Mouse (Mus musculus) liver, embryonic 16.5 days (tissue): ENCODE data around the gene Frmd8. TPM values are rescaled to one million over a fixed set of nuclear protein-coding genes. Genes with fewer than 3 reads are reported as not detected.
A peak's percentile ranks its signal among the peaks of the same experiment; 100 is the strongest.
"Not testable (repeated sequence)": the region's sequence is repeated elsewhere in the genome, so short reads cannot be mapped to it uniquely, and the experiment has no call there.

Source experiments
- ATAC-seq: fragments of 200-750 bp; cut with Nextera tagmentation; 2 replicates; pipeline ENCODE4 v1.8.0; 2017; ENCODE audit warnings: low read depth, mild to moderate bottlenecking, moderate number of reproducible peaks, moderate library complexity
- H3K27ac ChIP-seq: fragments of 300-500 bp; sonication (generic); 2 replicates; pipeline ENCODE4 v1.5.1; 2014; ENCODE audit warnings: mild to moderate bottlenecking, low read length
- H3K27me3 ChIP-seq: fragments of 300-500 bp; sonication (generic); 2 replicates; pipeline ENCODE4 v1.6.1; 2014; ENCODE audit warnings: low read depth, low read length, mixed read lengths; ENCODE audit not compliant: control insufficient read depth, insufficient read depth
- H3K36me3 ChIP-seq: fragments of 300-500 bp; sonication (generic); 2 replicates; pipeline ENCODE4 v1.6.1; 2014; ENCODE audit warnings: mild to moderate bottlenecking; ENCODE audit not compliant: control insufficient read depth, insufficient read depth
- H3K4me1 ChIP-seq: fragments of 300-500 bp; sonication (generic); 2 replicates; pipeline ENCODE4 v1.6.1; 2014; ENCODE audit warnings: low read depth, low read length, mixed read lengths; ENCODE audit not compliant: control insufficient read depth
- H3K4me2 ChIP-seq: fragments of 300-500 bp; sonication (generic); 2 replicates; pipeline ENCODE4 v1.6.1; 2014; ENCODE audit warnings: low read depth, low read length, mixed read lengths
- H3K4me3 ChIP-seq: fragments of 300-500 bp; sonication (generic); 2 replicates; pipeline ENCODE4 v1.5.1; 2014; ENCODE audit warnings: low read depth, mild to moderate bottlenecking, low read length
- H3K9ac ChIP-seq: fragments of 300-500 bp; sonication (generic); 2 replicates; pipeline ENCODE4 v1.6.1; 2014; ENCODE audit warnings: low read depth, low read length
- H3K9me3 ChIP-seq: fragments of 300-500 bp; sonication (generic); replicated peaks from 2 replicates; pipeline ENCODE4 v1.6.1; 2016; ENCODE audit warnings: low read length; ENCODE audit not compliant: control insufficient read depth
- WGBS: fragments of 180-500 bp; shearing (Covaris S2); extraction: QIAGEN DNeasy Blood & Tissue Kit; methylation state at CpG from one replicate; pipeline ENCODE4 v1.1.7; 2014; ENCODE audit not compliant: insufficient replicate concordance; 5-methylcytosine and 5-hydroxymethylcytosine counted together
- polyA plus RNA-seq: library from polyadenylated mRNA; unstranded; fragments of >200 nt; fragmentation: Nextera tagmentation; extraction: Ambion mirVana; gene quantifications from 2 replicates; pipeline ENCODE4 v1.2.1, GENCODE M21; 2015

The Frmd8 gene
- polyA plus RNA-seq, 1 experiment from 2014 or later: 13.9 TPM

DNA sequence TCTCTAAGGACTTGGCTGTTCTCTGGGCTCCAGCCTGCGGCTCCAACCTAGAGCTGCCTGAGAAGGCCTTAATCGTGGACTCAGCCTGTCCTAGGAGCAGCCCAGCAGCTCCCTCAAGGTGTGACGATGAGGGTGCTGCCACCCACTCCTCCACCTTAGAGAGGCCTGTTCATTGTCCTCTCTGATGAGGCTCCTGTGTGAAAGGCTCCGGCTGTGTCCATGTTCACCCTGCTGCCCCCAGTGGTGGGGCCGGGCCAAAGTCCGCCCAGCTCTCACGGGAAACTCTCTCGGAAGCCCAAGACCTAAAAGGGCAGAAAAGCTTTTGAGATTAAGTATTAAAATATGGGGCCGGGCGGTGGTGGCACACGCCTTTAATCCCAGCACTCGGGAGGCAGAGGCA is 55.5 kb downstream of the Frmd8 start:
- Histone ChIP-seq H3K9me3 (no peaks in the 10 kb centered on the region), H3K4me3 (no peak overlapping the region), H3K27ac (no peak overlapping the region), H3K27me3 (no peaks in the 10 kb centered on the region), H3K36me3 (no peaks in the 10 kb centered on the region), H3K9ac (no peak overlapping the region), H3K4me2 (no peak overlapping the region), H3K4me1 (peaks cover 32% of the 10 kb centered on the region)
- 44% methylated on average over 12 of the region's 12 CpGs for WGBS
- no peak for ATAC-seq

DNA sequence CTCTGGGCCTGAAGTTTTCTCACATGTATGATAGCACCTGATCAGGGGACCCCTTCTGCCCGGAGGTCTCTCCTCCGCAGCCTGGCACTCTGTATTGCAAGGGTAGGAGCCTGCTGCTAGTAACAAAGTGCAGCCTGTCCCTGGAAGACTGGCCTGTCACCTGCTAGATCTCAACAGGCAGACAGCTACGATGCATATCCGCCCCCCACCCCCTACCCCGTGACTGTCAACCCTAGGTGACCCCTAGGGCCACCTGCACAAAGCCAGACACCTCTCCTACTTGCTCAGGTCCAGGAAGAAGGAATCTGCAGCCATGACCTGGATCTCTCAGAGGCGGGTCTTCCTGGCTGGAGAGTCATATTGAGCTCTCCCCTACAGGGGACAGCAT is 56.5 kb downstream of the Frmd8 start:
- no peak for ATAC-seq
- Histone ChIP-seq H3K27me3 (no peaks in the 10 kb centered on the region), H3K9ac (no peak overlapping the region), H3K27ac (peak overlapping the region; percentile 47; the same call in 1 of the 2 replicates), H3K36me3 (no peaks in the 10 kb centered on the region), H3K9me3 (no peaks in the 10 kb centered on the region), H3K4me3 (no peak overlapping the region), H3K4me2 (no peak overlapping the region), H3K4me1 (peaks cover 31% of the 10 kb centered on the region)
- 66% methylated on average over 6 of the region's 6 CpGs for WGBS

DNA sequence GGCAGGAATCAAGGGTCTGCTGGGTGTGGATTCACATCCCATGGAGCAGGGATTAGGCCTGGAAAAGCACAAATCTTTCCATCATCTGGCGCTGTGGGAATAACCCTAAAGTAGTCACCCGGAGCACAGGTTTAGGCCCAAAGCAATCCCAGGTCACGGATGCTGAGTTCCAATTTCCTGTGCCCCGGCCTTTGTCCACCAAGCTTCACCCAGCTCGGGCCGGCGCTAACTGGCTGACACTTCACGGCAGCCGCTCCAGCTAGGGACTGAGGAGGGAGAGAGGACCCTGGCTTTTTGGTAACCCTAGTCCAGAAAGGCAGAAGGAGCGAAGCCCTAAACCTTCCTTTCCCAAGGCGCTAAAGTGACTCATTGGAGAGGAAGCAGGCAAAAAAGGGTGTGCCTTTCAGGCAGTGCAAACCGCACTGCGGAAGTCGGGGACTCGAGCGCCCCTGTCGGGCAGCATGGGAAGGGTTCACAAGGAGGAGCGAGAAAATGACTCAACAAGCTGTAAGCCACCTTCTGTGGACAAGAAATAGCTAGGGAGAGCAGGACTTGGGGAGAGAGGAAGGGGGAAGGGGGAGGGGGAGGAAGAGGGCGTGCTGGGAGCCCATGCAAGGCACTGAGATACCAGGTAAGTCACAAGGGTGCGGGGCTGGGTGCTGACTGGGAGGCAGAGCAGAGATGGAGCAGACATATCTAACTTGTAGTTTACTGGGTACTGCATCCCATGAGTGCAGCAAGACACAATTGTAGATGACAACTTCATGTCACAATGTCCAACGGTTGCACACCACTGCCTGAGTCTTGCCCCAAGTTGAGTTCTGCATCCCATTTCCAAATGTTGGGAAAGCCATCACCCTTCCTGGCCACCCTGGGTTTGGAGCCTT is 57.1 kb downstream of the Frmd8 start:
- 6% methylated on average over 21 of the region's 21 CpGs for WGBS

DNA sequence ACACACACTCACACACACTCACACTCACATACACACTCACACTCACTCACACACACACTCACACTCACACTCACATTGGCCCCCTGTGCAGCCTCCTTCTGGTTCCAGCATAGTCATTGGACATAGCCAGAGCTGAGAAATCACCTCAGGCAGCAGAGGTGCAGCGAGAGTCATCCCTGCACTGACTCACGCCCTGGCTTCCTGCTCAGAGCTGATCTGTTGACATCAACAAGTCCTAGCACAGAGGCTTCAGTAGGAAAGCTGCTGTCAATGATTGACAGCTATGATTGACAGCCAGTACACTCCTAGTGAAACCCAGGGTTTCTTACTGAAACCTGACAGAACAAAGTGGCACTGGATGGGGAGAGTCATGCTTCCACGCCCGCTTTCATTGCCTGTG is 59.1 kb downstream of the Frmd8 start:
- Histone ChIP-seq H3K36me3 (no peaks in the 10 kb centered on the region), H3K9me3 (no peaks in the 10 kb centered on the region), H3K9ac (no peak overlapping the region), H3K4me2 (no peak overlapping the region), H3K4me1 (peaks cover 28% of the 10 kb centered on the region), H3K27ac (peak overlapping the region; percentile 67), H3K27me3 (no peaks in the 10 kb centered on the region), H3K4me3 (no peak overlapping the region)
- 61% methylated on average over 4 of the region's 4 CpGs for WGBS
- ATAC-seq: peak; percentile 69

More for the DNA sequence above, 57.1 kb downstream of the Frmd8 start:
- Histone ChIP-seq H3K27ac (peak overlapping the region; percentile 78), H3K4me1 (peaks cover 25% of the 10 kb centered on the region), H3K9me3 (no peaks in the 10 kb centered on the region), H3K9ac (peak overlapping the region; percentile 71), H3K27me3 (no peaks in the 10 kb centered on the region), H3K36me3 (no peaks in the 10 kb centered on the region), H3K4me2 (peak overlapping the region; percentile 73), H3K4me3 (peak overlapping the region; percentile 39)
- ATAC-seq: peak; percentile 78

DNA sequence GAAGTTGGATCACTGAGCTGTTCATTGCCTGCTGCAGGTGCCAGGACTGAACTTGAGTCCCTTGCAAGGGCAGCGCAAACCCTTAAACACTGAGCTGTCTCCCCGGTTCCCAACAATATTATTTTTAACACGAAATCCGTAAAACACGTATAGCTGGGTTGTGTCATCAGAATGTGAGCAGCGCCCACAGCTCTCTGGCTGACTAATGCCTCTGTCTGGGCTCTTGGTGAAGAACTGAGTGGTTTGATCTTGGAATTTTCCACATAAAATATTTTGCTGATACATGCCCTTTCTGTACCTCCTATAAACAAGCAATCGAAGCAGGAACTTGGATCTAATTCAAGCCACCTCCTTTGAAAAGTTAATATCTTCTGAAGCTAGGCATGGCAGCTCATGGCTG is 60.1 kb downstream of the Frmd8 start:
- Histone ChIP-seq H3K9me3 (no peaks in the 10 kb centered on the region), H3K27me3 (no peaks in the 10 kb centered on the region), H3K4me1 (peaks cover 37% of the 10 kb centered on the region), H3K9ac (no peak overlapping the region), H3K4me3 (no peak overlapping the region), H3K27ac (no peak overlapping the region), H3K36me3 (no peaks in the 10 kb centered on the region), H3K4me2 (no peak overlapping the region)
- 80% methylated on average over 7 of the region's 7 CpGs for WGBS
- no peak for ATAC-seq

DNA sequence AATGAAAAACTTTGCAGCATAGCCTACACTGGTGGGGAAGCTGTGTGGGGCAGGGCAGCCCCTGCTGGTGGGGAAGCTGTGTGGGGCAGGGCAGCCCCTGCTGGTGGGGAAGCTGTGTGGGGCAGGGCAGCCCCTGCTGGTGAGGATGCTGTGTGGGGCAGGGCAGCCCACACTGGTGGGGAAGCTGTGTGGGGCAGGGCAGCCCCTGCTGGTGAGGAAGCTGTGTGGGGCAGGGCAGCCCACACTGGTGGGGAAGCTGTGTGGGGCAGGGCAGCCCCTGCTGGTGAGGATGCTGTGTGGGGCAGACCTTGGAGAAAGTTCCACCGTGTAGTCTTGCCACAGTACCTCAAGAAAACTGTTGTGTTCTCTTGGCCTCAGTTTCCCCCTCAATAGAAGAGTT is 61.0 kb downstream of the Frmd8 start:
- not testable (repeated sequence) for H3K9me3 ChIP-seq, H3K27me3 ChIP-seq, H3K4me3 ChIP-seq, ATAC-seq, H3K27ac ChIP-seq, H3K9ac ChIP-seq, H3K36me3 ChIP-seq, H3K4me2 ChIP-seq
- peaks cover 33% of the 10 kb centered on the region for H3K4me1 ChIP-seq
- WGBS: 10% methylated on average over 1 of the region's 1 CpGs

DNA sequence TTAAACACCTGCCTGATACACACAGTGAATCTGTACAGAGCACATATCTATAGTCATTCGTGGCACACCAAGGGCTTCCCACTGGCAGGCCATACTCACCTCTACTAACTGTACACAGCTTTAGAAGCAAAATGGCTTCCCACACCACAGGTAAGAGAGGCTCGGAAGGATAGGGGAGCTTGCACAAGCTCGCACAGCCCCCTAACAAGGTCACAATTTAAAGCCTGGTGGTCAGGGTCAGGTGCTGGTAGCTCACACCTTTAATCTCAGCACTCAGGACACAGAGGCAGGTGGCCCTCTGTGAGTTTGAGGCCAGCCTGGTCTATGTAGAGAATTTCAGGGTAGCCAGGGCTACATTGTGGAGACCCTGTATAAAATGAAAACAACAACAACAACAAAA is 61.5 kb downstream of the Frmd8 start:
- no peak overlapping the region for H3K4me3 ChIP-seq
- no peaks in the 10 kb centered on the region for H3K36me3 ChIP-seq
- no peak for ATAC-seq
- no peaks in the 10 kb centered on the region for H3K27me3 ChIP-seq
- no peak overlapping the region for H3K4me2 ChIP-seq
- H3K27ac ChIP-seq: no peak overlapping the region
- 72% methylated on average over 3 of the region's 3 CpGs for WGBS
- H3K9ac ChIP-seq: no peak overlapping the region
- H3K9me3 ChIP-seq: no peaks in the 10 kb centered on the region
- peaks cover 31% of the 10 kb centered on the region for H3K4me1 ChIP-seq

DNA sequence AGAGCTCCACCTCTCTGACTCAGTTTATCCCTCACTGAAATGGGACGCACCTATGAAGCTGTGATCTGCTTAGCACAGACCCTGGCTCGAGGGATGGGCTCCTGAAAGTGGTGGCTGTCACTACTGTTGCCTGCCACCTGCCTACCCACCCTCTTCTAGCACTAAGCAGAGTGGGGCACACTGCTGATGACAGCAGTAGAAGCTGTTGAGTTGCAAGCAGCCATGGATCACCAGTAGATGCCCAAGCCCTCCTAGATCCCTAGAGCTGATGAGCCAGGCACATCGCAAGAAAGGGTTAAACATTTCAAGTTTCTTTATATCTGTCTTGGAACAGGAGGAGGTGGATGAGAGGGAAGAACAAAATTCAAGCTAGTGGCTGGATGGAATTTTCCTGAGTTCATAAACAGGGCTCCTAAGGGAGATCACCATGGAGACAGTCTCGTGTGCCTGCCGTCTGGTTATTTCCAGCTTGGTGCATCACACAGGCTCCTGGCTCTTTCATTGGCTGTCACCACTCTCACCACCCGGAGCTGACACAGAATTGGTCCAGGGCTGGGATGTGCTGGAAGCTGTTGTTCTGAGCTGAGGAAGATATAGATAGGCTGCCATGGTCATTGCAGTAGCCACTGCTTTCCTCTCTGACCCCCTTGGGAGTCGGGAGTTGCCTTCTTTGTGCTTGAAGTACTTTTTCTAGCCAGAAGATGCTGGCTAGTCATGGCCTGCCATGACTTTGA is 63.1 kb downstream of the Frmd8 start:
- whole genome bisulfite sequencing: 54% methylated on average over 7 of the region's 7 CpGs
- H3K9ac ChIP-seq: no peak overlapping the region
- H3K4me1 ChIP-seq: peaks cover 27% of the 10 kb centered on the region
- H3K4me3 ChIP-seq: no peak overlapping the region
- H3K36me3 ChIP-seq: no peaks in the 10 kb centered on the region
- ATAC-seq: no peak
- H3K9me3 ChIP-seq: no peaks in the 10 kb centered on the region
- no peak overlapping the region for H3K27ac ChIP-seq
- no peaks in the 10 kb centered on the region for H3K27me3 ChIP-seq
- no peak overlapping the region for H3K4me2 ChIP-seq
